Mouse (Mus musculus) neural tube, embryonic 10.5 days (tissue): ENCODE data around the gene Ntn1.

Experiments used
- DNase-seq: peaks from one replicate; pipeline ENCODE4 v3.0.0-alpha.2; 2017; ENCODE audit warnings: low spot score; ENCODE audit errors: extremely low spot score

The Ntn1 gene

GRCm38 (mm10) chr11:68400727-68401219, at the start of gene Ntn1:
Gene Ntn1, minus strand, starts transcription at chr11:68400823.
- no peak for DNase-seq

DNA sequence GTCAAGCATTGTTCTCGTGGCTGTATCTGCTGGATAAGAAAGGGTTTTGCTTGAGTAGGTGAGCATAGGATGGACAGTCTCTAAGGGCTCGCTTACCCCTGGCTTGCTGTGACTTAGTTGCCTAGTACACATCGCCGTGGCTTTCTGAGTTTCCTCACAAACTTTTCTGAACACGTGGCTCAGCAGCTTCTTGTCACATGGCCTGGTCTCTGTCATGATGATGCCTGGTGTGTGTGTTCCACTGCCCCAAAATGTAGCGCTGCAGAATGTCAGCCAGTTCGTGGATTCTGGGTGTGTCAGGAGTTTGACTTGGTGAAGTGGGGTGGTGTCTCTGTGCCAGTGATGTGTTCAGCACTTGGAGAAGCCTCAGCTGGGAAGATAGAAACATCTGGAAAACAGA, 47.7 kb upstream of the Ntn1 start:
- no peak for DNase-seq

GRCm38 (mm10) chr11:68447242-68447641, 46.6 kb upstream of the Ntn1 start:
- no peak for DNase-seq

DNA sequence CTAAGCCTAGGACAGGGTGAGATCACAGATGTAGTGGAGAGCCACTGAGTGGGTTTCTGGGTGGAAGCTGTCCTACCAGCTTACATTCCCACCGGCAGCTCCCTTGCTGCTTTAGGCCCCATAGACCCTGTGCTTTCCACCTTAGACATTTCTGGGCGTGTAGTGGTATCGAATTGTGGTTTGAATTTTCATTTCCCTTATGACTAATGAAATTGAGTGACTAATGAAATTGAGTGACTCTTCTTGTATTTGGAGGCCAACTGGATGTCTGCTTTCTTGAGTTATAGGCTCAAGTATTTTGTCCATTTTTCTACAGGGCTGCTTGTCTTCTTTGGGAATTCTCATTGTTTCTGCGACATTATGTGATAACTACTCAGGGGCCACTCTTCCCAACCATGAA, 45.9 kb upstream of the Ntn1 start:
- DNase-seq: no peak

GRCm38 (mm10) chr11:68445901-68446300, 45.3 kb upstream of the Ntn1 start:
- DNase-seq: no peak

- no peak for DNase-seq
These were observed 42.5 kb upstream of the Ntn1 start for GRCm38 (mm10) chr11:68442983-68443638.

DNA sequence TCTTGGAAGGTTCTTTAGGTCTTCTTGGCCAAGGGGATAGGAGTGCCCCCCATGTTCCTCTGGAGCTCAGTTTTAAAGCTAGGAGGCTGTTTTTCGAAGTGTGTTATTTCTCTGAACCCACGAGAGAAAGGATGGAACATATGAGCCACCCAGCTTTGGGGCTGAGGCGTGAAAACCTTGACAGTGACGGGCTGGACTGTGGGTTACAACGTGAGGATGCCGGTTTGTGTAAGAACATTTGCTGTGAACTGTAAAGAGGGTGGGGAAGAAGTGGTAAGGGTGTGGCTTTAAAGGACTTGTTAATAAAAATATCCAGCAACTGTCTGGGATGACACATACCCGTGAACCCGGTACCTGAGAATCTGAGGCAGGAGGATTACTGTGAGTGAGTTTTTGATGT, 41.7 kb upstream of the Ntn1 start:
- DNase-seq: no peak

- no peak for DNase-seq
These were observed 40.3 kb upstream of the Ntn1 start for GRCm38 (mm10) chr11:68440965-68441364.

- no peak for DNase-seq
These were observed 39.5 kb upstream of the Ntn1 start for GRCm38 (mm10) chr11:68440100-68440499.

DNA sequence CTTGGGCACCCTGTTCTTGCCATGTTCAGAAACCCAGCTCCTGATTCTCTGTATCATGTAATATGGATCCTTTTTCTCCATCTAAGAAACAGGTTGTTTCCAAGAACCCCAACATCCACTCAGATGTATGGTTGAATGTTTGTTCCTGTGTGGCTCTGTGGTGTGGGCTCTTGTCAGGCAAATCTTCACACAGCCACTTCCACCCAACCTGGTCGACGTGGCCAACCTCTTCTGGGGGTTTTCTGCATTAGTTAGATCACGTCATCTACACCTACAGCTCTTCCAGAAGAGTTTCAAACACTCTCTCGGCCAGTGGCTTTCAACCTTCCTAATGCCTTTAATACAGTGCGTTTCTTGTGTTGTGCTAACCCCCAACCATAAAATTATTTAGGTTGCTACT, 35.8 kb upstream of the Ntn1 start:
- DNase-seq: no peak

DNA sequence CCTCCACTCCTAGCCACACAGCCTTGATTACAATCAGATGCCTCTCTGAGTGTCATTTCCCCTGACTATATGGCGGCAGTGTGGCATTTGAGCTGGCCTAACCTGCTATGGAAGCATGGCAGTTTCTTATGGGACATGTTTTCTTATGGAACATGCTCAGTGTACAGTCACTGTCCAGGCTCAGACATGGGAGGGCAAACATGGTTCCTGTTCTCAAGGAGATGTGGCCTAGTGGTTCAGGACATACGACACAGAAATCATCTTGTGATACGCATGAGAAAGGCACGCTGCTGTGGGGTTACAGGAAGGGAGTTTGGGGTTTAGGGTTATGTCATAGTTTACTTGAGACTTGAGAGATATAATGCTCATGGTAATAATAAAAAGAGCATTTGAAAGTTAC, 35.0 kb upstream of the Ntn1 start:
- DNase-seq: no peak

DNA sequence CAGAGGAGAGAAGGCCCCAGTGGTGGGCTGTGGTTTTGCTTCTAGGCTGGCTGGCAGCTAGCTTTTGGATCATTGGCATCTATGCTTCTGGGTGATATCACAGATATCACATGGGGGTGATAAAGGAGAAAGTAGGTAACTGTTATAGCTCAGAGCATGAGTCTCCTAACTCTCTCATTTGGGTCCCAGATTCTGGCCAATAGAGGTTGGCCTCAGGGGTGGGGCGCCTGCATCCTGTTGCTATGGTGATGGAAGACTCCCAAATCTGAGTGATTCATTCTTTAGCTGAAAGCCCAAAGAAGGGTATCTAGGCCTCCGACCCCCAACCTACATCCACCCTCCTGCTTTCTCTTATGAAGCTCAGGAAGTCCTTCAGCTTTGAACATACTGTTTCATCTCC, 34.1 kb upstream of the Ntn1 start:
- DNase-seq: no peak

DNA sequence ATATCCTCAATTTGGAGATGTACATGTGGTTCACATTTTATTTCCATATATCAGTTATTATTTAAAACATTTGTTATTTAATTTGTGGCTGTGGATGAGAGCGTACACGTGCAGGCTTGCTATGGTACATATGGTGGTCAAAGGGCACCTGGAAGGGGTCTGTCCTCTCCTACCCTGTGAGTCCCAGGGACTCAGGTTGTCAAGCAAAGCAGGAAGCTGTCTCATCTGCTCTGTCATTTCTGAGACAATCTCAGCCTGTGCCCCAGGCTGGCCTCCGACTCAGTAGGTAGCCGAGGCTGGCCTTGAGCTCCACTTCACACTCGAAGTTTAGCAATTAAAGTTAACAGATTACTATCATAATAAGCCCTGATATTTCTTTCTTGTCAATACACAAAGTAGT, 32.9 kb upstream of the Ntn1 start:
- DNase-seq: no peak

DNA sequence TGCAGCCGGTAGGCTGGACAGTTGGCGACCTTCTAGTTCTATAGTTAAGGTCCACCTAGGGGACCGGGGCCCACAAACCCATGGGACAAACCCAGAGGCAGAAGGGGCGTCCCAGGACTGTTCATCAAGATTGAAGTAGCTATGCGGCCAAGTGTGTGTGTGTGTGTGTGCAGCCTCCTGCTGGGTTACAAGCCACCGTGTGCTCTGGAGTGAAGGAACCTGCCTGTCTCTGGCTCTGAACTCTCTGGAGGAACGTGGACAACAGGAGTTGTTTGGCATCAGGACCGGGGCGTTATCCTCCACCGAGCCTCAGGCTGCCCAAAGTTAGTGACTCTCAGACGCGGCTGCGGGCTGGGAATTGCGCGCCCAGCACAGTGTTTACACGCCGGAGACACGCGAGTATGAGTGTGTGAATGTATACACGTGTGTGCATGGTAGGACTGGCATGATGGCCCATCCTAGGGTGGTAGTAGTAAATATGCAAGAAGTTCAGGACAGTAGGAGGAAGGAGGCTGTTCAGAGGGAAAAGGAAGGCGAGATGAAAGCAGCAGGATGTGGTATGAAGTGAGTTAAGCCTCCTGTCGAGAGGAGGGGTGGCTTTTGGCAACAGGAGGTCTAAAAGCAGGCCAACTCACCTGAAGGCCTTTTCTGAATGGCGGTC, 31.9 kb upstream of the Ntn1 start:
- DNase-seq: no peak

- peak; percentile 92 for DNase-seq
These were observed 31.2 kb upstream of the Ntn1 start, which contains the start of gene Pik3r5 for GRCm38 (mm10) chr11:68431699-68432360. Gene Pik3r5, plus strand, starts transcription at chr11:68432121.

DNA sequence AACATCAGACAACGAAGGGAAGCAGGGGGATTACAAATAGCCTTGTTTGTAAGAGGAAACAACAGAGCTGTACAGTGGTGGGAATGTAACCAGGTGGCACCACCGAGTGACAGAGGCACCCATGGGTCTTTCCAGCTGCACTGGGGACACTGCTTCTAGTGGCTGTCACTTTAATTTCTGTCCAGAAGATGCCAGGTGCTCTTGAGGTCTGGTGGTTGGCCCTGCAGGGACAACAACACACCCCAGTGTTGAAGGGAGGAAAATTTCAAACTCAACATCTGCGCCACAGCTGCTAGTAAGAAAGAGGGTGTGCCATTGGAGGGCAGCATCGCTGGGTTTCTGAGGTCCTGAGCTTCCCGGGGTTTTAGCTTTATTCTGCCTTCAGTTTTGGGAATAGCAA, 30.0 kb upstream of the Ntn1 start:
- no peak for DNase-seq

DNA sequence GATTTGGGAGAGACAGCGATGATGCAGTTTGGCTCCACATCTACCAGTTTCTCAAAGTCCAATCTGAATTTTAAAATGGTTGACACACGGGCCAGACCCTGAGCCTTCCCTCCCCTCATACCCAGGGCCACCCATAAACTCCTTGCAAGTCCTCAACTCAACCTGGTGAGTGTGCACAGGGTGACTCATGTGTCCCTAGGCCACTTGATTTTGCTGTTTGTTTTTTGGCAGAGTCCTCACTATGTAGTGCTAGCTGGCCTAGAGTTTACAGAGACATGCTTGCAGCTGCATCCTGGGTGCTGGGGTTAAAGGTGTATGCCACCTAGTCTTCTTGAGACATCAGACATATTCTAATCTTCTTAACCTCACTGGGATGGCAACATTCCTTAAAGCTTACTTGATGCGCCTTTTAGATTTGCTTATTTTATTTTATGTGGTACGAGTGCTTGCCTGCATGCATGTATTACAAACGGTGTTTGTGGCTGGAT, 26.5 kb upstream of the Ntn1 start:
- no peak for DNase-seq

DNA sequence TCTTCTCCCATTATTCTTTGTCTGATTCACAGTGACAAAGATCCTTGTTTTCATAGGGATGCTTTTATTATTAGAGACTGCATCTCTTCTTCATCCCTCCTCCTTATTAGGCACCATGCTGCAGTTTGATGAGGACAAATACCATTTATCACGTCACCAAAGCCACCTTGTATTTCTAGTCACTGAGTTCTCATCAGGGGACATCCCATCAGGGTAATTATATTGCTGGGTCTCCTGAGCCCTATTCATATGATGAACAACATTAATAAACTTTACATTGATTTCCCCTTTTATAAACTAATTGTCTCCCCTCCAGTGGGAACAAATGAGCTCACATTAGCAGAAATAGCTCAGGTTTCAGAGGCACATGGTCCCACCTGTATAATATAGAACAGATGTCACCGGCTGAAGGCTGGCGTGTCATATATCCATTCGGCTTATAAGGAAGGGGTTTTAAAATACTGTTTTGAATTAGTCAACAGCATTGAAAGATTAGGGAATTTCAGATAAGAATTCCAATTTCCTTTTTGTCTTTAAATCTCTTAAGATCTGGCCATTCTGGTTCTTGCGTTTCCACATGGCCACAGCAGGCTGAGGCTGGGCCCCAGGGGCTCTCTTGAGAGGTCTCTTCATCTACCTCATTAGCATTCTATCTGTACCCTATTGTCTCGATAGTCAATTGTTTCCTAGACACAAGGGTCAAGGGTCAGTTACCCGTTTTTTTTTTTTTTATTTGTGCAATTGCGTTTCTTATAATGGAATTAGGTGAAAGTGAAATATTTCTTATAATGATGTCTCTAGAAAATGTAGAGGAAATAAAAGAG, 25.1 kb upstream of the Ntn1 start:
- DNase-seq: no peak

GRCm38 (mm10) chr11:68417831-68418230, 17.2 kb upstream of the Ntn1 start:
- no peak for DNase-seq

DNA sequence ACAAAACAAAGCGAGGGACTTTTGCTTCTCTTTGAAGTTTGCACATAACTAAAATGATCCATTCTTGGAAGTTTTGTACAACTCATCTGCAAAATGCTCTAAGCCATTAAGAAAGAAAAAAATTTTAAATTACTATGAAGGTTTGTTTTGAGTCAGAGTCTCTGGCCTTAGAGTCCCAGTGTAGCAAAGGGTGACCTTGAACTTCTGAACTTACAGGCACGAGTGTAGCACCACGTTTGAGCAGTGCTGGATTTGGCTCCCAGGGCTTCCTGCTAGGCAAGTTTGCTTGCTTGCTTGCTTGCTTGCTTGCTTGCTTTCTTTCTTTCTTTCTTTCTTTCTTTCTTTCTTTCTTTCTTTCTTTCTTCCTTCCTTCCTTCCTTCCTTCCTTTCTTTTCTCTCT, 16.4 kb upstream of the Ntn1 start:
- no peak for DNase-seq

DNA sequence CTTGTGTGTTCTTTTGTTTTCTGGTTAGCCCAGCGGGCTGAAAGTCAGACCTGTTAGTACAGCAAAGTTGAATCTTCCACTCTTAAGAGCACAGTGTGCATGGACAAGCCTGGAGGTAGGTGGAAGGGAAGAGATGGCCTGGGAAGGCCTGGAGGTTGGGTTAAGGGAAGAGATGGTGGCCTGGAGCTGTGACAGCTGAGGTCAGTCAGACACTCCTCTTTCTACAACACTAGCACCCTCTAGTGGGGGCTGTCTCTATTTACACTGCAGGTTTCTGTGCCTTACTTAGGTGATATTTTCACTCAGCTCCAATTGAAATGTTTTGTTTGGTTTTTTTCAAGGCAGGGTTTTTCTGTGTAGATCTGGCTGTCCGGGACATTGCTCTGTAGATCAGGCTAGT, 7.5 kb upstream of the Ntn1 start:
- peak; percentile 73 for DNase-seq
